Mouse (Mus musculus): ENCODE results near the gene 1700016D06Rik. TPM values are rescaled to one million over a fixed set of nuclear protein-coding genes. Genes with fewer than 3 reads are reported as not detected.

The 1700016D06Rik gene
- polyA plus RNA-seq, 1 experiment, result not detected

DNA sequence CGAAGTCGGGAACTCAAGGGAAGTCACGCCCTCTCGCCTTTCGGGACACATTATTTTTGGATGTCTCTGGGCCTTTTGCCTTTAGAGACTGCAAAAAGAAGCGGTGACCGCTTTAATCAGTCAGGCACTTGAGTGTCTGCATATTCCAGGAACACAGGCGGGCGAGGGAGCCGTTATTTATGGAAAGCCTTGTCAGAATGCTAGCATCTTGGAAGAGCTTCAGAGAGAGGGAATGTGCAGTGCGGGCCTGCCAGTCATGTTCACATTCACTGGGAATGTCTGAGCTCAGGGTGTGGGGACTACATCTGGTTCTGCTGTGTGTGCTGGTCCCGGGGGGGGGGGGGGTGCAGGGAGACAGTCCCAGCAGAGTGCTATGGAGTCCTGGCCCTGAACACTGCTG is 5.0 kb upstream of the 1700016D06Rik start:
- H3K27ac ChIP-seq (ENCODE audit: insufficient read depth, low read length), result peak overlapping the region; percentile 39; the same call in 1 of the 2 replicates
- H3K4me3 ChIP-seq (ENCODE audit: insufficient read depth, low read length), result no peak overlapping the region
- no peaks in the 10 kb centered on the region for H3K4me1 ChIP-seq (ENCODE audit: control insufficient read depth, insufficient read depth, low read length)
- no peak for TF ChIP-seq CTCF (IDR thresholded peaks at IDR 0.05; ENCODE audit: borderline replicate concordance, insufficient read depth, low read length)
- no peak for TF ChIP-seq POLR2A (IDR thresholded peaks at IDR 0.05; ENCODE audit: low read depth, low read length)

DNA sequence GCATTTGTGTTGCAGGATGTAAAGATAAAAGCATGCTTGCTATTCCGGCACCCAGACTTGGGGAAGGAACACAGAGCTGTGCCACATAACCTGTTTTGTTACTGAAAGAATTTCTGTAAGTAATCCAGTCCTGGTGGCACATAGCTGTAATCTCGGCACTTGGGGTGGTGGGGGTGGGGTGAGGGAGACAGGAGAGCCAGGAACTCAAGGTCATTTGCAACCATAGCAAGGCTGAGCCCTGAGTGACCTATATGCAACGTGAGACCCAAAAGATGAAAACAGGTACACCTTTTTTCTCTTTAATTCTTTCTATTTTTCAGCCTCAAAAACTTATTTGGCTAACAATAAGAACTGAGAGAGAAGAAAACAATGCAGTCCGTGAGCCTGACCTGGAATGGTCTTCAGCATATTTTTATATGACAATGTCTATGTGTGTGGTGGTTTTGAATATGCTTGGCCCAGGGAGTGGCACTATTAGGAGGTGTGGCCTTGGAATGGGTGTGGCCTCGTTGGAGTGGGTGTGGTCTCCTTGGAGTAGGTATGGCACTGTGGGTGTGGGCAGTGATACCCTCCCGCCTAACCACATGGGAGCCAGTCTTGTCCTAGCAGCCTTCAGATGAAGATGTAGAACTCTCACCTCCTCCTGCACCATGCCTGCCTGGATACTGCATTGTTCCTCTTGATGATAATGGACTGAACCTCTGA is 4.0 kb upstream of the 1700016D06Rik start:
- TF ChIP-seq POLR2A (IDR thresholded peaks at IDR 0.05; ENCODE audit: low read depth, low read length), result no peak
- TF ChIP-seq CTCF (IDR thresholded peaks at IDR 0.05; ENCODE audit: borderline replicate concordance, insufficient read depth, low read length), result no peak
- no peaks in the 10 kb centered on the region for H3K4me1 ChIP-seq (ENCODE audit: control insufficient read depth, insufficient read depth, low read length)
- H3K27ac ChIP-seq (ENCODE audit: insufficient read depth, low read length), result peak overlapping the region; percentile 39; the same call in 1 of the 2 replicates
- no peak overlapping the region for H3K4me3 ChIP-seq (ENCODE audit: insufficient read depth, low read length)

DNA sequence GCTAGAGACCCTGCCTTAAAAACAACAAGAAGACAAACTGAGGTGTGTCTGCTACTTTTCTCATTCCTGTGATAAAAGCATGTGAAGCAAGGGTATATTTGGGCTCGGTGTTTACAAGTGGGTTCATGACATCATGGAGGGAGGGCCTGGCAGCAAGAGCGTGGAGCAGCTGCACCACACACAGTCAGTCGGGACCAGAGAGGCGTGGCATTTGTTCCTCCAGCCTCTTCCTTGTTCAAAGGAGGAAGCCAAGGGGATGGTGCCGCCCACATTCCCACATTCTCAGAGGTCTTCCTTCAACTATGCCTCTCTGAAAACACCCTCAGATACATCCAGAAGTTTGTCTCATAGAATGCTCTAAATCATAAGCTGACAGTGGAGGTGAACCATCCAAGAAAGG is 2.9 kb upstream of the 1700016D06Rik start:
- no peak overlapping the region for H3K4me3 ChIP-seq (ENCODE audit: insufficient read depth, low read length)
- H3K4me1 ChIP-seq (ENCODE audit: control insufficient read depth, insufficient read depth, low read length), result no peaks in the 10 kb centered on the region
- H3K27ac ChIP-seq (ENCODE audit: insufficient read depth, low read length), result no peak overlapping the region
- TF ChIP-seq CTCF (IDR thresholded peaks at IDR 0.05; ENCODE audit: borderline replicate concordance, insufficient read depth, low read length) (no peak), POLR2A (IDR thresholded peaks at IDR 0.05; ENCODE audit: low read depth, low read length) (no peak)

DNA sequence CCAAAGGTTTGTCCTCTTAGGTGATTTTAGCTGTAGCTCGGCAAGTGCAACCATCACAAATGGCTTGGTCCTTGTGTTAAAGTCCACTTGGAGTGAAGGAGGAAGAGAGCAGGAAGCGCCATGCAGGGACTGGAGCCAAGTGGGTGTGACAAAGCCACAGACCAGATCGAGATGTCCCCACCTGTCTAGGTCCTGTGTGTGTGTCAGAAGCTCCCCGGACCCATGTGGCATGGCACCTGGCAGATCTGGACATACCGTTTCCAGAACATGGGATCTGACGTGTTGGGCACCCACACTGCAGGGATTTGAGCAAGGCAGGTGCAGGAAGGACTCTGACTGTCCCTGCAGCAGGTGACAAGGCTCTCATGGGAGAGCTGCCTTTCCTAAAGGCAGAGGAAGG is 565 bp upstream of the 1700016D06Rik start:
- Histone ChIP-seq H3K4me3 (ENCODE audit: insufficient read depth, low read length) (no peak overlapping the region), H3K4me1 (ENCODE audit: control insufficient read depth, insufficient read depth, low read length) (no peaks in the 10 kb centered on the region), H3K27ac (ENCODE audit: insufficient read depth, low read length) (no peak overlapping the region)
- TF ChIP-seq POLR2A (IDR thresholded peaks at IDR 0.05; ENCODE audit: low read depth, low read length) (no peak), CTCF (IDR thresholded peaks at IDR 0.05; ENCODE audit: borderline replicate concordance, insufficient read depth, low read length) (no peak)

DNA sequence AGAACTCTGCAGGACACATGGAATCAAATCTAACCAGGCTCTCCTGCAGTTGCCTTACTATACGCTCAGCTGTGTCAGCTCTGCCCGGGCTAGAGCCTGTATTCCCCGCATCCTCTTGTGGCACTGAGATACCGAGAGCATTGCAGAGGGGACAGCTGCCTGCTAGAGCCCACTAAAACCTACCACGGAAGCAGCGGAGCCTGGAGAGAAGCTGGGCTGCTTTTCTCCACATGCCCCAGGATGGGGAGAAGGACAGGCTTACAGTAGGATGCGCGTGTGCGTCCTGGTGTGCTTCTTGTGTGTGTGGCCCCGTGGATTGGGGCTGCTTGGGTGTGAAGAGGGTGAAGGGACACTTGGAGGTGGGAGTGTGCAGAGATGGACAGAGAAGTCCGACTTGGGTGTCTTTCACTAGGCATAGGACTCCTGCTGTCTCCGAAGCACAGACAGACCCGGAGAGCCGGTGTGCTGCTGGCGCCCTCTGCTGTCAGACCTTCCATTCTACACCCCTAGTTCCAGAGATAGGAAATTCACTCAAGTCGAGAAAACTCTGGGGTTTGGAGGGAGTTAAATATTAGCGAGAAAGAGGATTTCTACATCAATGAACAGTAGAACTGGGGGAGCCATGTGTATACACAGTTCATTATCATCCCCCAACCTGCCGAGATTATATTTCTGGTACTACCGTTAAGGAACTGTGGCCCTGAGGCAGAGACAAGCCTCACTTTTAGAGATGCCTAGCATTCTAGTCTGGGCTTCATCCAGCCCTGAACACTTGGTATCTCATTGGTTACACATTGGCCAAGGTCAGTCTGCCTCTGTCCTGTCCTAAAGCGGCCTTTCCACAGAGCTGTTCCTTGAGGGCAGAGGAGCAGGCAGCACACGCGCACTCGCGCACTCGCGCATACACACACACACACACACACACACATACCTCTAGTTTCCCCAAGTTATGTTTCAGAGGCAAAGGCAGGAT is 517 bp downstream of the 1700016D06Rik start:
- H3K27ac ChIP-seq (ENCODE audit: insufficient read depth, low read length), result no peak overlapping the region
- TF ChIP-seq POLR2A (IDR thresholded peaks at IDR 0.05; ENCODE audit: low read depth, low read length) (no peak), CTCF (IDR thresholded peaks at IDR 0.05; ENCODE audit: borderline replicate concordance, insufficient read depth, low read length) (peak; percentile 86)
- H3K4me3 ChIP-seq (ENCODE audit: insufficient read depth, low read length), result no peak overlapping the region
- no peaks in the 10 kb centered on the region for H3K4me1 ChIP-seq (ENCODE audit: control insufficient read depth, insufficient read depth, low read length)

DNA sequence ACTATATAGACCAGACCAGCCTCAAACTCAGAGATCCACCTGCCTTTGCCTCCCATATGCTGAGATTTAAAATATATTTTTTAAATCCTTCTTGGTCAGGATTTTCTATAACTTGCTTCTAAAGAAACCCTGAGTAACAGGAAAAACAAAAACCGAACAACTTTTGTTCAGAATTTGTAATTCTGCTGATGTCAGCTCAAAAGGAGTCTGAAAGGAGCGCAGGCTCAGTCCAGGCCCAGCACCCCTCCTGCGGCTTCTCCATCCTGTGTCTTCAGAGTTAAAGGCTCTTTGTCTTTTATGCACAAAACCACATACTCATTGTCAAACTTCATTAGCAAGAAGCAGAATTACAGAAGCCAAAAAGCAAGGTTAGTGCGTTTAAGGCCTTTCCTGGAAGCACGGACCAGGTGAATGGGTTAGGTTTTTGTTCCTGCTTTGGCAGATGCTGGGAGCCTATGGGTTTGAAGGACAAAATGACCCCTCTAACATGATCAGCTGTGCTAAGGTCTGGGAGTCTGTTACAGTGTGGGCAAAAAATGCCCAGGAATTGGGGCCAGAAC is 1.3 kb downstream of the 1700016D06Rik start:
- H3K4me3 ChIP-seq (ENCODE audit: insufficient read depth, low read length), result no peak overlapping the region
- no peak for TF ChIP-seq POLR2A (IDR thresholded peaks at IDR 0.05; ENCODE audit: low read depth, low read length)
- TF ChIP-seq CTCF (IDR thresholded peaks at IDR 0.05; ENCODE audit: borderline replicate concordance, insufficient read depth, low read length), result no peak
- no peaks in the 10 kb centered on the region for H3K4me1 ChIP-seq (ENCODE audit: control insufficient read depth, insufficient read depth, low read length)
- H3K27ac ChIP-seq (ENCODE audit: insufficient read depth, low read length), result no peak overlapping the region

DNA sequence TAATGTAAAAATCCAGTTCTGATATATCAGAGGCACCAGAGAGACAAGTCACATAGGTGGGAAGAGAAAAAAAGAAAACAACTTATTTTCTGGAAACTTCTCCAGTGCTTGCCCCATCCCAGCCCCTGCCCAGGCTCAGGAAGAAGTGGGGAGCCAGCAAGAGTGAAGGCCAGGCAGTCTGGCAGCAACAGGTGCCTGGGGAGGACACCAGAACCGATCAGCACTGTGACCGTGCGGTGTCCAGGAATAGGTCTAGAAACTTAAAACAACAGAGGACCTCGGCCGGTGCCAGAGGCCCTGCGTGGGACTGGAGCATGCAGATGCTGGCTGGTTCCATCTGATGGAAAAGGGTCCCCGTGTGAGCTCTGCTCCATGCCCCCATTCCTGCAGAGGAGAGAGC is 3.4 kb downstream of the 1700016D06Rik start:
- Histone ChIP-seq H3K4me3 (ENCODE audit: insufficient read depth, low read length) (no peak overlapping the region), H3K4me1 (ENCODE audit: control insufficient read depth, insufficient read depth, low read length) (no peaks in the 10 kb centered on the region), H3K27ac (ENCODE audit: insufficient read depth, low read length) (no peak overlapping the region)
- no peak for TF ChIP-seq CTCF (IDR thresholded peaks at IDR 0.05; ENCODE audit: borderline replicate concordance, insufficient read depth, low read length)
- no peak for TF ChIP-seq POLR2A (IDR thresholded peaks at IDR 0.05; ENCODE audit: low read depth, low read length)

DNA sequence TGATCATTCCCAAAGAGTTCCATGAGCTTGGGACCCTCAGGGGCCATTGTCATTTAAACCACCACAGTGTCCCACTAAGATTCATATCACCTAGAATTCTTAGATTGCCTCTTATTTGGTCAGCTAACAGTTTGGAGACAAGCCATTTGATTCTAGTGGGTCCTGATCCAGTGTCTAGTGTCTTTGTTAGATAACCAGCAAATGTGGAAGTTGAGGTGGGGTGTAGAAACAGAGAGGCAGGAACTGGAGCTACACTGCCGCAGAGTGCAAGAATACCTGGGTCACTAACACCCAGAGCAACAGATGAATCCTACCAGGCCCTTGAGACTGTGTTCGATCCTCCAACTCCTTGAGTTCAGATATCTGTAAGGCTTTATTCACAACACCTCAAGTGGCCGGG is 4.7 kb downstream of the 1700016D06Rik start:
- no peak for TF ChIP-seq CTCF (IDR thresholded peaks at IDR 0.05; ENCODE audit: borderline replicate concordance, insufficient read depth, low read length)
- no peak for TF ChIP-seq POLR2A (IDR thresholded peaks at IDR 0.05; ENCODE audit: low read depth, low read length)
- H3K4me3 ChIP-seq (ENCODE audit: insufficient read depth, low read length), result no peak overlapping the region
- H3K27ac ChIP-seq (ENCODE audit: insufficient read depth, low read length), result no peak overlapping the region
- H3K4me1 ChIP-seq (ENCODE audit: control insufficient read depth, insufficient read depth, low read length), result no peaks in the 10 kb centered on the region

DNA sequence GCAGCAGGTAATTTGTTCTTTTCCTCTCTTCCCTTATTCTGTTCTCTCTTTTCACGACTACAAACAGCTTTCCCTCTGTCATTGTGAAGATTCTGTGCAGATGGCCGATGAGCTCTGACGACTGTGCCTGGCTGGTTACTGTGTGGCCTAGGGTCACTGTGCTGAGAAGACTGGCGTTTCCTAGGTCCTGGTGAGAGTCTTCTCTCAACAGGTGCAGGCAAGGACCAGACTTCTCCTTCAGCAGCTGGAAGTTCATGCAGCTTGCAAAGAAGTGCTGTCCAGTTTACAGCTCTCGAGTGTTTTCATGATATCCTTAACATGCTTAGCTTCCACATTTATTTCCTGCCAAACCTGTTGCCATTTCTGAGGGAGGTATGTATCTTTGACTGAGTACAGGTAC is 6.9 kb downstream of the 1700016D06Rik start:
- Histone ChIP-seq H3K4me1 (ENCODE audit: control insufficient read depth, insufficient read depth, low read length) (no peaks in the 10 kb centered on the region), H3K27ac (ENCODE audit: insufficient read depth, low read length) (no peak overlapping the region), H3K4me3 (ENCODE audit: insufficient read depth, low read length) (no peak overlapping the region)
- TF ChIP-seq POLR2A (IDR thresholded peaks at IDR 0.05; ENCODE audit: low read depth, low read length) (no peak), CTCF (IDR thresholded peaks at IDR 0.05; ENCODE audit: borderline replicate concordance, insufficient read depth, low read length) (no peak)
